ENCODE assay signal across 12 mouse cellular contexts in genomic region chr7:118488060-118488664, GRCm38 (mm10). TPM values are rescaled to one million over a fixed set of nuclear protein-coding genes. Genes with fewer than 3 reads are reported as not detected.
A peak's percentile ranks its signal among the peaks of the same experiment; 100 is the strongest.
DNase-seq lines count a peak whose midpoint lies in the region; ATAC-seq and TF ChIP-seq lines count a peak whose summit lies in the region.
"Had no signal": no experiment of that assay in that cellular context is flagged by ENCODE, and none has a peak within 500 bp of the region (broad histone marks: within the 10 kb centered on the region; RNA-seq: fewer than 3 reads in every experiment).

No protein-coding gene starts in this region.

- ATAC-seq in hindbrain, embryonic 14.5 days (ENCODE audit: low FRiP score) = no peak
- no peak for ATAC-seq in embryonic facial prominence, embryonic 13.5 days (ENCODE audit: insufficient number of reproducible peaks, insufficient read depth, low FRiP score, low TSS enrichment, low read depth)
- no peak for ATAC-seq in liver, embryonic 14.5 days (ENCODE audit: insufficient read depth)
- ATAC-seq: forebrain, embryonic 16.5 days had no signal

- no peak overlapping the region for H3K4me3 ChIP-seq in hindbrain, embryonic 14.5 days (replicated peaks; ENCODE audit: low read length)
- no peak overlapping the region; the same call in 1 of the 2 replicates for H3K4me3 ChIP-seq in hindbrain, embryonic 10.5 days
- H3K4me3 ChIP-seq in embryonic facial prominence, embryonic 13.5 days = peak overlapping the region; percentile 13; the same call in 1 of the 2 replicates
- no peak overlapping the region for H3K4me3 ChIP-seq in liver, embryonic 14.5 days (ENCODE audit: insufficient read depth in 1 of 2, low read depth in 2 of 2, low read length in 2 of 2)

- H3K9ac ChIP-seq in hindbrain, embryonic 14.5 days = no peak overlapping the region
- peak overlapping the region; percentile 49; the same call in 1 of the 2 replicates for H3K9ac ChIP-seq in embryonic facial prominence, embryonic 13.5 days
- H3K9ac ChIP-seq in liver, embryonic 14.5 days (replicated peaks) = no peak overlapping the region

- TF ChIP-seq EP300 in liver, embryonic 14.5 days (IDR thresholded peaks at IDR 0.05; ENCODE audit: low read depth) = no peak

- H3K27ac ChIP-seq in hindbrain, embryonic 14.5 days = no peak overlapping the region
- no peak overlapping the region for H3K27ac ChIP-seq in hindbrain, embryonic 10.5 days
- H3K27ac ChIP-seq in embryonic facial prominence, embryonic 13.5 days = no peak overlapping the region
- no peak overlapping the region for H3K27ac ChIP-seq in liver, embryonic 14.5 days

- no peaks in the 10 kb centered on the region for H3K36me3 ChIP-seq in hindbrain, embryonic 14.5 days (replicated peaks; ENCODE audit: control insufficient read depth, insufficient read depth)
- H3K36me3 ChIP-seq in hindbrain, embryonic 10.5 days = no peaks in the 10 kb centered on the region
- H3K36me3 ChIP-seq in embryonic facial prominence, embryonic 13.5 days = peaks cover 16% of the 10 kb centered on the region
- no peaks in the 10 kb centered on the region for H3K36me3 ChIP-seq in liver, embryonic 14.5 days (replicated peaks; ENCODE audit: control insufficient read depth, insufficient read depth, low read depth)

- no peaks in the 10 kb centered on the region for H3K9me3 ChIP-seq in hindbrain, embryonic 14.5 days (ENCODE audit: control insufficient read depth, low read length)
- H3K9me3 ChIP-seq in hindbrain, embryonic 10.5 days = no peaks in the 10 kb centered on the region
- H3K9me3 ChIP-seq in embryonic facial prominence, embryonic 13.5 days = no peaks in the 10 kb centered on the region
- H3K9me3 ChIP-seq in liver, embryonic 14.5 days (ENCODE audit: control insufficient read depth, low read length) = no peaks in the 10 kb centered on the region

- no peak for DNase-seq in hindbrain, embryonic 14.5 days (ENCODE audit: low spot score)
- no peak for DNase-seq in hindbrain, embryonic 10.5 days (ENCODE audit: low spot score)
- DNase-seq in 3T3-L1 (ENCODE audit: low read depth, low spot score) = peak; percentile 65
- no peak for DNase-seq in liver, embryonic 14.5 days (ENCODE audit: low read depth in 3 of 3, low spot score in 3 of 3)
- no peak for DNase-seq in thymus, postnatal 25 days
- no peak for DNase-seq in frontal cortex, postnatal 10 days (ENCODE audit: low spot score in 2 of 2)
- no peak for DNase-seq in cerebellum, adult 9-11 months
- DNase-seq: adrenal gland, postnatal 14 days; cerebellum, postnatal 25 days; kidney, adult 18-20 months had no signal

- 26% methylated on average over 8 of the region's 8 CpGs for WGBS in hindbrain, embryonic 14.5 days
- 32% methylated on average over 8 of the region's 8 CpGs for WGBS in hindbrain, embryonic 10.5 days
- WGBS in embryonic facial prominence, embryonic 13.5 days = 23% methylated on average over 8 of the region's 8 CpGs
- 31% methylated on average over 8 of the region's 8 CpGs for WGBS in liver, embryonic 14.5 days (ENCODE audit: insufficient replicate concordance)

- H3K27me3 ChIP-seq in hindbrain, embryonic 14.5 days (ENCODE audit: control insufficient read depth, insufficient read depth, low read length) = peaks cover 52% of the 10 kb centered on the region
- peaks cover 57% of the 10 kb centered on the region for H3K27me3 ChIP-seq in hindbrain, embryonic 10.5 days (ENCODE audit: insufficient read depth, poor library complexity, severe bottlenecking)
- peaks cover 24% of the 10 kb centered on the region for H3K27me3 ChIP-seq in embryonic facial prominence, embryonic 13.5 days
- H3K27me3 ChIP-seq in liver, embryonic 14.5 days (ENCODE audit: control insufficient read depth, insufficient read depth, low read length) = peaks cover 17% of the 10 kb centered on the region

- H3K4me1 ChIP-seq in hindbrain, embryonic 14.5 days (replicated peaks; ENCODE audit: control insufficient read depth, insufficient read depth, low read length) = peaks cover 6% of the 10 kb centered on the region; the same call in 1 of the 2 replicates
- H3K4me1 ChIP-seq in hindbrain, embryonic 10.5 days (replicated peaks) = peaks cover 34% of the 10 kb centered on the region
- H3K4me1 ChIP-seq in embryonic facial prominence, embryonic 13.5 days = peaks cover 34% of the 10 kb centered on the region
- peaks cover 0 to 9% of the 10 kb centered on the region in 2 experiments; a peak in 2 of 4 replicates for H3K4me1 ChIP-seq in liver, embryonic 14.5 days (replicated peaks; ENCODE audit: control insufficient read depth in 2 of 2, insufficient read depth in 2 of 2, low read length in 1 of 2)

- peak overlapping the region; percentile 1; the same call in 1 of the 2 replicates for H3K4me2 ChIP-seq in hindbrain, embryonic 14.5 days (replicated peaks)
- peak overlapping the region; percentile 43 for H3K4me2 ChIP-seq in embryonic facial prominence, embryonic 13.5 days
- H3K4me2 ChIP-seq in liver, embryonic 14.5 days (ENCODE audit: low read depth) = peak overlapping the region; percentile 11

- TF ChIP-seq CTCF in liver, embryonic 14.5 days (IDR thresholded peaks at IDR 0.05; ENCODE audit: low read depth) = no peak

RNA-seq across cellular contexts. Expression of gene Itpripl2, which starts 3.6 kb away (rescaled TPM):
- 0.56 and 0.84 TPM in 2 replicates for polyA plus RNA-seq in hindbrain, embryonic 14.5 days (2014; fragmentation: Nextera tagmentation; extraction: Ambion mirVana)
- 0.93 and 1.1 TPM in 2 replicates for polyA plus RNA-seq in hindbrain, embryonic 10.5 days (2016; fragmentation: Nextera tagmentation; extraction: Ambion mirVana)
- 5.9 and 6.6 TPM in 2 replicates for polyA plus RNA-seq in embryonic facial prominence, embryonic 13.5 days (2015; fragmentation: Nextera tagmentation; extraction: Ambion mirVana)
- polyA plus RNA-seq in liver, embryonic 14.5 days (2012; rRNA removed) = 1.2 and 1.5 TPM in 2 replicates
- polyA plus RNA-seq in liver, embryonic 14.5 days (2014; fragmentation: Nextera tagmentation; extraction: Ambion mirVana) = 0.43 and 0.47 TPM in 2 replicates

RNA-seq across cellular contexts. Expression of gene Syt17, which starts 40.1 kb away (rescaled TPM):
- polyA plus RNA-seq in hindbrain, embryonic 14.5 days (2014; fragmentation: Nextera tagmentation; extraction: Ambion mirVana) = 18.6 and 22.3 TPM in 2 replicates
- 2.2 and 3.0 TPM in 2 replicates for polyA plus RNA-seq in hindbrain, embryonic 10.5 days (2016; fragmentation: Nextera tagmentation; extraction: Ambion mirVana)
- polyA plus RNA-seq in embryonic facial prominence, embryonic 13.5 days (2015; fragmentation: Nextera tagmentation; extraction: Ambion mirVana) = 1.9 and 3.3 TPM in 2 replicates
- polyA plus RNA-seq in liver, embryonic 14.5 days (2012; rRNA removed) = 0.08 and 0.13 TPM in 2 replicates
- 0.09 and 0.13 TPM in 2 replicates for polyA plus RNA-seq in liver, embryonic 14.5 days (2014; fragmentation: Nextera tagmentation; extraction: Ambion mirVana)

RNA-seq across cellular contexts. Expression of gene Coq7, which starts 45.0 kb away (rescaled TPM):
- 102 and 113 TPM in 2 replicates for polyA plus RNA-seq in hindbrain, embryonic 14.5 days (2014; fragmentation: Nextera tagmentation; extraction: Ambion mirVana)
- polyA plus RNA-seq in hindbrain, embryonic 10.5 days (2016; fragmentation: Nextera tagmentation; extraction: Ambion mirVana) = 122 and 128 TPM in 2 replicates
- 72.2 and 88.9 TPM in 2 replicates for polyA plus RNA-seq in embryonic facial prominence, embryonic 13.5 days (2015; fragmentation: Nextera tagmentation; extraction: Ambion mirVana)
- polyA plus RNA-seq in liver, embryonic 14.5 days (2012; rRNA removed) = 17.6 and 34.1 TPM in 2 replicates
- polyA plus RNA-seq in liver, embryonic 14.5 days (2014; fragmentation: Nextera tagmentation; extraction: Ambion mirVana) = 56.2 and 56.7 TPM in 2 replicates
